Mouse (Mus musculus): ENCODE data around the gene Gdpd4. TPM values are rescaled to one million over a fixed set of nuclear protein-coding genes. Genes with fewer than 3 reads are reported as not detected.
A peak's percentile ranks its signal among the peaks of the same experiment; 100 is the strongest.

Gene Gdpd4
- not detected for total RNA-seq (2021)
- long read RNA-seq, experiment 1: 0 reads
- long read RNA-seq, experiment 2: 0 reads

DNA sequence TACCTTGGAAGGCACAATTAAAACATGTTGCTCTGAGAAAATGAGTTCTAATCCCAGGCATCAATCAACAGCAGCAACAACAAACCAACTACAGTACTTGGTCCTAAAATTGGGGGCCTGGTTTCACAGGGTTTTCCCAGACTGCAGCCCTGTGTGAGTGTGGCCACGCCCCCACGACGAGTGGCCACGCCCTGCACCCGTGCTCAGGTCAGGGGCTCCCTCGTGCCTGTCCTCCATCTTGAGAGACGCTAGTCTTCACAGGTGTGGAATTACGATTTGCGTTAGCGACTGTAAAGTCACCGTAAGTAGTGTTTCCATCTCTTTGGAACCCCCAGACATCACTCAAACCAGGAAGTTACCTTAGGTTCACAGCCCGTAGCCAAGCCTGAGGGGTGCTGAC lies at the start of gene Gdpd4:
TSS of gene Gdpd4 (plus strand) at position 214 of the 400 bp plus-strand sequence.
- intact Hi-C loops (cut with DNase I): no loop called here
- DNase-seq: no peak

DNA sequence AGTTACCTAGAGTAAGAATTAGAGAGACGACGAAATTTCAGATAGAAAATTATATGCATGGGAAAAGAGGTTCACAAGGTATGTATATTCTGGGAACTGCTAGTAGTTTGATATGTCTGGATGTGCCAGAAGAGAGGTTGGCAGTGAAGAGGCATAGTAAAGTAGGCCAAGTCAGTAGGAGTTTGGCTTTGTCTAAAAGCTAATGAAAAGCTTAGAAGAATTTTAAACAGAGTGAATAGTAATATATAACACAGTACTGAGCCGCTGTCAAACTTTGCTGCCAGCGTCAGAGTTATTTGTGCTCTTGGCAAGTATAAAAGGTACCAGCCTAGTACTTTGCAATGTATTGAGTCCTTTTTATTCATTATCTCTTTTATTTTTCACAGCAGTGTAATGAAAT lies 47.4 kb upstream of the Gdpd4 start:
- DNase-seq: no peak
- intact Hi-C loops (cut with DNase I): no loop called here

DNA sequence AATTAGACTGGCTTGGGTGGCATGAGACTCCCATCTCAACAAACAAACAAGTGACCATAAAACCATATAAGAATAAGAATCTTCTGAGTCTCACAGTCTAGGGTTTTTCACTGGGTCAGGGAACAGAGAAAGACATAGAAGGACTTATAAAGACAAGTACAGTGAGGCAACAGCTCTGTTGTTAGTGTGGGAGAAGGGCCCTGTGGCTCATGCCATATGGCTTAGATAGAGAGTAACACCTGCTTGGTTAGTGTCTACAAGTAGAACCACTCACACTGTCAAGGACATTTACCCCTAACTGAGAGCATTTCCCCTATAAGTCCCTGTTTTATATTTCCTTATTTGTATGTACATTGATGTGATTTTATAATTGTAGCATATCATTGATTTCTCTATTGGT lies 46.4 kb upstream of the Gdpd4 start:
- intact Hi-C loops (cut with DNase I): no loop called here
- no peak for DNase-seq

DNA sequence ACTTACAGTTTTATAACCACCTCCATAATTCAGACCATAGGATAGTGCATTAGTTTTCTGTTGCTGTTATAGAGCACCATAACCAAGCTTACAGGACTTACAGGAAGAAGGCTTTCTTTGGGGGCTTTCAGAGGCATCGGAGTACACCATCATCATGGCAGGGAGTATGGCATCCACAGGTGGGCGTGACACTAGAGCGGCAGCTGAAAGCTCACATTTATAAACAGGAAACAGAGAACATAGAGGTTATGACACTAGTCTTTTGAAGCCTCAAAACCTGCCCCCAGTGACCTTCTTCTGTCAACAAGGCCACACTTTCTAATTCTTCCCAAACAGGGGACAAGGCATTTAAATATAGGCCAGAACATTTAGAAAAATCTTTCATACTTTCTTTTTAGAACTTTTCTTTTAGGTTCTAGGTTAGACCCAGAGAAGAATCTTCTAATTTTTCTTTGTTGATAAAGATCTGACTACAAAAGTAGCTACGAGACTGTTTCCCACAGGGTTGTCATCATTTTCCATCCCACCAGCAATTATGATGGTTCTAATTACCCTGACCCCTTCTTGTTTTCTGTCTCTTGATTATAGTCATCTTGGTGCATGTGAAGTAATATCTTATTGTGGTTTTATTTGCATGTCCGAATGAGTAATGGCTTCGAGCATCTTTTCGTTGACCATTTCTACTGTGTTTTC lies 41.8 kb upstream of the Gdpd4 start:
- intact Hi-C loops (cut with DNase I): no loop called here
- DNase-seq: no peak

DNA sequence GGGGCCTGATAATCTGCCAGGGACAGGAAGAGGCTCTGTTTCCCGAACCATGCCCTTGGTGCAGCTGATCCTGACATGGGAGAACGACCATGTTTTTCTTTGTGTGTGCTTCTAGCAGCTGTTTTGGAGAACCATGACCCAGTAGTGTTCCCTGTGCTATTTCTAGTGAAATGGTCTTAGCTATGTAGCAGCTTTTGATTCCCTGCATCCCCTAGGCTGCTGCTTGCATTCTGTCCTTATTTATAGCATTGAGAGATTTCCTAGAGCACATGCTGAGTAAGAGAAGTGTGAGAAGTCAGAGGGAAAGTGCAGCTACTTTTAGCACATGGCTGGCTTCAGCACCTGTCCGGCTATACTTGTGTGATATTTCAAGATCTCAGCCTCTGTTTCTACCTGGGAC lies 8.1 kb upstream of the Gdpd4 start:
- DNase-seq: no peak
- intact Hi-C loops (cut with DNase I): no loop called here

DNA sequence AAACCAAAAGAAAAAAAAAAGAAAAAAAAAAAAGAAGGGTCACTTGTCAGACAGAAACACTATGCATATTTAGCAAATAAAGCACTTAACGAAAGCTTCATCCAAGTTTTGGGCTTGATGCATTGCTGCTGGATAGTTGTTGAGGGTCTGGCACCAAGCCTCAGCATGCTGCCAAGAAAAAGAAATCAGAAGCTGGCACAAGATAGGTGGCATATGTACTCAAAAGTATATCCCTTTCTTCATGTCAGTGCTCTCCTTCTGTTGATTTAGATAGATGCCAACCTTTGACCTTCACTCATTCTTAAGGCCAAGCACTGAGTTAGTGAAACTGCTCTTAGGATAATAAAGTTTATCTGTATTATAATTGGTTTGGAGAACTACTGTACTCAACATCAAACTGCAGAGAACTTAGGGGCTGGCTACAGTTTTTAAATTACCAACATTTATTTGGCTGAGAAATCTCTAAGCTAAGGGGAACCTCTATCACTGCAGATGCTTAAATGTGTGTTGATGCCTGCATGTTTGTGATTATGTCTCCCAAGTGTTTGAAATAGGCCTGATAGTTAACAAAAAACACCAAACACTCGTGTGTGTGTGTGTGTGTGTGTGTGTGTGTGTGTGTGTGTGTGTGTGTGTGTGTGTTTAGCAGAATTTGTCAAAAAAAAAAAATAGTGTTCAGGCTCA lies 4.8 kb upstream of the Gdpd4 start:
- DNase-seq: no peak
- intact Hi-C loops (cut with DNase I): no loop called here

DNA sequence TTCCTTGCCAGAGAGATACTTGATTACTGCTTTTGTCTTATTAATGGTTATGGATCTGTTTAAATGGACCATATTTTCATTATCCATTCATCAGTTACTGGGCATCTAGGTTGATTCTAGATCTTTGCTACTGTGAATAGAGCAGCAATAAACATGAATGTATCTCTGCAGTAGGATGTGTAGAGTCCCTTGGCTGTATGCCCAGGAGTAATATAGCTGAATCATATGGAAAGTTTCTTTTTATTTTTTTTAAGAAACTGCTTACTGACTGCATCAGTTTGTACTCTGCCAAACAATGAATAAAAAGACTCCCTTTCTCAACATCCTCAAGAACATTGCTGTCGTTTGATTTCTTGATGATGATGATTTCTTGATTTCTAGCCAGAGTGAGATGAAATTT lies 6.1 kb downstream of the Gdpd4 start:
- DNase-seq: no peak
- intact Hi-C loops (cut with DNase I): no loop called here

DNA sequence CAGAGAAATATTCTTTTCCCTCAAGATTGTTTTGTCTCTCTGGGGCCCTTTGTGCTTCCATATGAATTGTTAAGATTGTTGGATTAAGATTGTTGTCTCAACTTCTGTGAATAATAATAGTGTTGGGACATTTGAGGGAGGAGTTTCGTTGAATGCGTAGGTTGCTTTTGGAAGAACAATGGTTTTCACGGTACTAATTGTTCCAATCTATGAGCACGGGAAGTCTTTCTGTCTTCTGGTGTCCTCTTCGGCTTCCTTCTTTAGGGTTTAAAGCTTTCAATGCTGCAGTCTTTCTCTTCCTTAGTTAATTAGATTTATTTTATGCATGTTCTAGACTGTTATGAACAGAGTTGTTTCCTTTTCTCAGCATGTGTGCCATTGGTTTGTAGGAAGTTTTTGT lies 7.2 kb downstream of the Gdpd4 start:
- intact Hi-C loops (cut with DNase I): no loop called here
- DNase-seq: no peak

DNA sequence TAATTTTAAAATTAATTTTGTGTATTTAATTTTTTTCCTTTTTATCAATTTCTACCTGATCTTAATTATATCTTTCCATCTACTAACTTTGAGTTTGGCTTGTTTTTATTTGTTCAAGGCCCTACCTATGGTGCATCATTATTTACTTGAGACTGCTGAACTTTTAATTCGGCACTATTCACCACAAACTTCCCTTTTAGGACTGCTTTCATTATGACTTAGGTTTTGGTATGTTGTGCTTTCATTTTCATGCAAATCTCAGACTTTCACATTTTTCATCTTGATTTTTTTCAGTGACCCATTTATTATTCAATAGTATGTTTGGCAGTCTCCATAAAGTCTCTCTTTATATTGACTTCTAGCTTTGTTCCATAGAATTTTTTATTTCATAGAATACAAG lies 24.7 kb downstream of the Gdpd4 start:
- intact Hi-C loops (cut with DNase I): no loop called here
- DNase-seq: no peak

DNA sequence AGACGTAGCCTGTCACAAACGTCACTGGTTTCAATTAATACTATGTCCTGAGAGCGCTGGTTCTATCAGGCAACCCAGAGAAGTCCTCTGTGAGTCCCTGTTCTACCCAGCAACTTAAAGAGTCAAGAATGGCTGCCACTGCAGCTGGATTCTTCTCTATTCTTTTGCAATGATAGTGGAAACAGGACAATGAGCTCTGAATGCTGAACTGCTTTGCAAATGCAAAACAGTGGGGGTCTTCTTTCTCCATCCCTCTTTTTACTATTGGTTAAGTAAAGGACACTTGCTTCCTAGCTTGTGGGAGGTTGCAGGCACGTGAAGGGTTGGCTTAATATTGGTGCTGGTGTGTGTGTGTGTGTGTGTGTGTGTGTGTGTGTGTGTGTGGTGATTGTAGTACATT lies 52.7 kb downstream of the Gdpd4 start:
- no peak for DNase-seq
- intact Hi-C loops (cut with DNase I): no loop called here

DNA sequence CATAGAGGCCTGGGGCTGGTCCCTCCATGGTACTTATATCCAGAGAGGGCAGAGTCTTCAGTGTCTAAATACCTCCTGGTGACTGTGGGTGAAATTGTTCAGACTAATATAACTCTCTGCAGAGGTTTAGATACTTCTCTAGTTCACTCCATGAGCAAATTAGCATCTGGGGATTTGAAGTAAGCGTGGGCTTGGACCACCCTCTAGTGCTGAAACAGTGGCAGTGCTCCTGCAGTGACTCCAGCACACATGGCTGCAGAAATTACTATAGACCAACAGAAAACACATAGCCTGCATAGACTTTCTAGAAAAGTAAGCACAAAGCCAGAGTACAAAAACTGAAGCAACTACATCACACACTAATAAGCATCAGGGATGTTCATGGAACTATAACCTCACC lies 57.7 kb downstream of the Gdpd4 start:
- DNase-seq: peak; percentile 47 to 59
- intact Hi-C loops (cut with DNase I): loop anchor here (1.0 kb wide), 1 partner anchor 232 kb away; no protein-coding TSS in a partner anchor

DNA sequence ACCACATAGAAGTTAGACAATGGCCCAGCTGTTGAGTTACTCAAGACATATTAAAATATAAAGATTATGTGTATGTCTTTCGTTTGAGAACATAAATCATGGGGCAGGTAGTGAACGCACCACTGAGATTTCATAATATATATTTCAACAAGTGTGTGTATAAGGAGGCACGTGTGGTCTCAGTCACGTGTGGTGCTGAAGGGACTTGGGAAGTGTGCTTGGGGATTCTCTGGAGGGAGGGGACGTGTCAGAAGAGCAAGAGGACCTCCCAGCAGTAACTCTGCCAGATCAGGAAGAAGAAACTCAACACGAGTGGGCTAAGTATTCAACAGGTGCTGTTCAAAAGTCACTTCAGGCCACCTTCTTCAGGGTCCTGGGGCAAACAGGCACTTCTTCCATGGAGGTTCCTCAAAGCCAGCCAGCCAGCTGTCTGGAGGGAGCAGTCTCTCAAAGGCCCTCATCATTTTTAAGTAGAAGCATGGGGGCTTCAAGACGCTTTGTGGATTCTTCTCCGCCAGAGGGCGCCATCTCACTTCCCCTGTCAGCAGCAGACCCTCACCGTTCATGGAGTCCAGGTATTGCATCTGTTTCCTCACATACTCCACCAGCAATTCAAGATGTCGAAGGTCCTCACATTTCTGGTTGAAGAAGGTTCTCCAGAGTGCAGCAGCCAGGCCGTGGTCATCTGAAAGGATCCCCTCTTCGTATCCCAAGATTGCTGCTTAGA lies 64.5 kb downstream of the Gdpd4 start:
- peak; percentile 12 to 22 for DNase-seq
- intact Hi-C loops (cut with DNase I): loop anchor here (5.0 kb wide), 1 partner anchor 138 kb away; no protein-coding TSS in a partner anchor

DNA sequence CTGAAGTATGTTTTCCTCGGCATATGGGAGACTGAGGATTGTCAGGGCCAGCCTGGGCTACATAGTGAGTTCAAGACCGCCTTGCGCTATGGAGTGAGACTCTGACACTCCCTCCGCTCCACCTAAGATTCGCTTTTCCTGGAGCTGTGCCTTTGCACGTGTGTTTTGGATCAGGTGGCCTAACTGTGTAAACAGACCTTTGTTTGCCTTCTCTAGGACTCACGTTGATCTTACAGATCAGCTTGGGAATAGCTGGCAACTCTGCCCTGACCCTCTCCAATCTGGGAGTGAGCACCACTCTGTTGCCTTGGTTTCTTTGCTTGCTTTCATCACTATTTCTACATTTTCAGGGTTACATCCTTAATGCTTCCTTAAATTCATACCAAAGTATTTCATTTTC lies 82.9 kb downstream of the Gdpd4 start:
- DNase-seq: no peak
- intact Hi-C loops (cut with DNase I): no loop called here

DNA sequence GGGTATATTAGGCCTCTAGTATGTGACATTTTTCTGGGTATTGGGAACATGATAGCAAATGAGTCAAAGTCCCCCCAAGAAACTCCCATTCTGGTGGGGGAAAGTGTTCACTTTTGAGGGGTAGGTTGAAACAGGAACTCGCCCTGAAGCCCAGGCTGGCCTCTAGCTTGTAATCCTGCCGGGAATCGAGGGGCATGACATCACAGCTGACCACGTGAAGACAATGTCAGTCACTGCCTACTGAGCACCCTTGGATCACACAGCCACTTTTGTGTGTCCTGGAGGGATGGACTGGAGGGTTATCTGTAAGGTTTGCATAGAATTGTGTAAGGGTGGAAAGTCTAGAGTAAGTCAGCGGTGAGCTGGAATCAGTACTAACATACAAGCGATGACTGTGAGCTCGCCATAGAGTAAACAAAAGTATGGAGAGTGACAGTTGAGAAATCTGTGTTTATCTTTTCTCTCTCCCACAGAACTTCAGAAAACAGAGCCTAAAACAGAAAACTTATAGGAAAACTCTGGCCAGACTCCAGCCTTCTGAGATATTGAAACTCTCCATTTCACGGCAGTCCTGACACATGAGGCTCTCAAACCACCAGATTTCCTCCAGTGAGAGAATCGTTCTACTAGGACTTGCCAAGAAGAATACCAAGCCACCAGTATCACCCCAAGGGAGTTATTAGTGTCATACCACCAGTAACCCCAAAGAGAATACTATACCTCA lies 128.5 kb downstream of the Gdpd4 start:
- intact Hi-C loops (cut with DNase I): no loop called here
- DNase-seq: no peak

DNA sequence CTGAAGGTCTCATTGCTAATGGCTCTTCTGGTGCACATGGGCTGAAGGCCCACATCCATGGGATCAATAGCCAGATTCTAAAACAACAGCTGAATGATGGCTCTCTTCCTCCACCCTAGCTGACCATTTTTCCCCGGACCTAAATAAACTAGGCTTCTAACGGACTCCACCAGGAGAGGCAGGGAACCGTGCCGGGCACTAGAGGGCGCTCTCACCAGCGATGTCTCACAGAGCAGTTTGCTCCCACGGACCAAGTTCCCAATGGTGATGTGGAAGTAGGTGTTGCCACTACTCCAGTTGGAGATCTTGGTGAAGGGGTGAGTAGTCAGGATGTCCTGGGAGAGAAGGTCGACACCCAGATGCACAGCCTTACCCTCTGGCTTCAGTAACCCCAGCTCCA lies 132.2 kb downstream of the Gdpd4 start:
- peak; percentile 48 to 61 for DNase-seq
- intact Hi-C loops (cut with DNase I): no loop called here

DNA sequence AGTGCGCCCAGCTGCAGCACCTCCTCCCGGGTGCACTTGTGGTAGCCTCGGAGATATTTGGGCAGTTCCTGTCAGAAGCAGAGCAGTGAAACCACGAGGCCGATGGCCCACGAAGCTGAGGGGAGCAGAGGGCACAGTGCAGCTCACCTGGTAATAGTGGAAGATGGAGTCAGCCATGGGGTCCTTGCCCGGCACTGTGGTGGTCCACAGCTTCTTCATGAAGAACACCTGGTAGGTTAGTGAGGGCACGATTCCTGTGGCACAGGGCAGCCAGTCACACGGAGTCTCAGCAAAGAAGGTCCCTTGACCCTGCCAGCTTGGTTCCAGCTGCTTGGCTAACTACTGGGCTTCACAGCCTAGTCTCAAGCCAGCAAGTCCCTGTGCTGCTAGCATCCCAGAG lies 134.7 kb downstream of the Gdpd4 start:
- no peak for DNase-seq
- intact Hi-C loops (cut with DNase I): no loop called here

DNA sequence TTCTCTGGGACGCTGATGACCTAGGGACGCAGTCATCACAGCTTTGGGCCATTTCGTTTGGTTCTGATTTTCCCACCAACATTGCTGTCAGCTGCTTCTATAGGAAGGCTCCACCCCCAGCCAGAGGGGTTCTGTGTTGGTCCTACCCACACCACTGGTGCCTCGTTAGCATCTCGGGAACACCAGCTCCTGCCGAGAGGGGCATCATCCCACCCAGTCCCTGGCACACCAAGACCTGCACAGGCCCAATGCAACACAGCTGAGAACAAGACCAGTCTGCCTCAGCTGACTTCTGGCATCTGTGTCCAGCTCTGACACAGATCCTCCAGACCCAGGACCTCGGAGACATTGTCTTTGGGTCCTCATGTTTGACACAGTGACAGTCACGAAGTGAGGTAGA lies 135.2 kb downstream of the Gdpd4 start:
- no peak for DNase-seq
- intact Hi-C loops (cut with DNase I): no loop called here

DNA sequence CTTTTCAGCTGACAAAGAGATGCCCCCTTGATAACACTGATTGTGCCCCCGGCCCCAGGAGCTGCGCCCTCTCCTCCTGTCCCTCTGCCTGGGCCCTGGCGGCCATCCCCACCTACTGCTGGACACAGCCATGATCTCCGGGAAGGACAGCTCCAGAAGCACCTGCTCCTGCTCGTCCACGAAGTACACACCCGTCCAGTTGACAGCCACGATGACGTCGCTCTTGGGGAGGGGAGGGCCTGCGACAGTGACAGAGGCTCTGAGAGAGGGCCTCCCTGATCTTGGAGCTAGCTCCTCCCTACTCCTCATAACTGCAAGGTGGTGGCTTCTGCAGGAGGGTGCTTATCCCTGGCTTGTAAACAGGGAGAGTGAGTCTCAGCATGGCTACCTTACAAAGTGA lies 146.5 kb downstream of the Gdpd4 start:
- no peak for DNase-seq
- intact Hi-C loops (cut with DNase I): no loop called here

DNA sequence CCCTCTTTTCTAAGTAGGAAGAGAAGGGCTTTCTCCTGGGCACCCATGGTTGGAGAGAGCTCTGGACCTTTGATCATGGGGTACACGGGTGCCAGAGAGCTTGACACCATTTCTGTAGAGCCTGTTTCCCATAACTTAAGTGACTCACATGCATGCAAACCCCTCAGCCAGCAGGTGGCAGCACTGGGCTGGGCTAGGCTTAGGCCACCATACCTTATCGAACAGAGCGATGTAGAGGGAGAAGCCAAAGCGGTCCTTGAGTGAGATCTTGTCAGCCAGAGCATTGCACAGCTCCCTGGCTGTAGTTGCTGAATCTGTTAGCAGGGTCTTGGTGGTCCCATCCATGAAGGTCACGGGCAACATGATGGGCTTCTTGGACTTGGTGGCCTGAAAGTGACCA lies 151.9 kb downstream of the Gdpd4 start:
- intact Hi-C loops (cut with DNase I): loop anchor here (1.0 kb wide), 2 partner anchors 15 to 49 kb away; no protein-coding TSS in a partner anchor
- DNase-seq: peak; percentile 87 to 93

DNA sequence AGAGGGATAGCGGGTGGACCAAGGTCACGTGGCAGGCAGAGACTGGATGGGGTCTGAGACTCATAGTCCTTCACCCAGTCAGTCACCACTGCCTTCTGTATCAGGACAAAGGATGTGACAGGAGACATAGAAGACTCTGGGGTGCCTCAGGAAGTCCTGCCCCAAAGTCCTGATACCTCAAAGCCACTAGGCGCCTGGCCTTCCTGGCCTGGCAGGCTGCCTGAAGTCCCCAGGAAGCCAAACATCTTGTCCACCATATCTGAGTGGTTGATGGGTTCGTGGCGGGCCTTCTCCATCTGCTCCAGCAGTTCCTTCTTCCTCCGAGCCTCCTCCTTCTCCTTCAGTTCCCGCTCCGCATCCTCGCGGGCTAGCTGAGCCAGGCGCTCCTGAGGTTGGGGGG lies 157.7 kb downstream of the Gdpd4 start:
- intact Hi-C loops (cut with DNase I): no loop called here
- no peak for DNase-seq

DNA sequence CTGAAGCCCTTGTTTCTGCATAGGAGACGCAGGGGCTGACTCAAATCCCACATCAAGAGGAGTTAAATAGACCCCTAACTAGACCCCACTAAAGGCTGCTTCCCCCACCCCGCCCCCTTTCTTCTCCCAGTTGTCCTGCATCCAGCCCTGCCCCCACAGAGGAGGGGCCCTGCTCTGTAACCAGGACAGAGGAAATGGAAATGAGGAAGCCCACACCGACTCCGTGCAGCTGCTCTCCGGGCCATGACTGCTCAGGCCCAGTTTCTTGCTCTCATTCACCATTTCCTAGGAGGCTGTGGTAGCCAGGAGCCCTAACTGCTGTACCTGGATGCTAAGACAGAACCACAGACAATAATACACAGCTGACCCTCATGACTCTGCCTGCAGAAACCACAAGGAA lies 162.6 kb downstream of the Gdpd4 start:
- DNase-seq: no peak
- intact Hi-C loops (cut with DNase I): loop anchor here (10.0 kb wide), 1 partner anchor 338 kb away; no protein-coding TSS in a partner anchor
